Mouse (Mus musculus): ENCODE data around the gene Camsap1. TPM values are rescaled to one million over a fixed set of nuclear protein-coding genes. Genes with fewer than 3 reads are reported as not detected.

Camsap1 gene
- polyA plus RNA-seq, 1 experiment = 12.1 TPM

DNA sequence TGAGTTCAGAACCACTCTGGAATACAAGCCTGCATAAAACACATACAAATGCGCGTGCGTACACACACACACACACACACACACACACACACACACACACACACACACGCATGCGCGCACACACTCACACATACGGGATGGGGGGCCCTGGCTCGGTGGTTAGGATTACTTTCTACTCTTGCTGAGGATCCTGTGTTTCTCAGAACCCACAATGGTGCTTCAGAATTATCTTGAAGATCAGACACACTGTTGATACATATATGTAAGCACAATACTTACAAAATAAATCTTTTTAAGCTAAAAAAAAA lies 39.1 kb upstream of the Camsap1 start:
- peak overlapping the region; percentile 75 for H3K4me3 ChIP-seq
- TF ChIP-seq TCF12 (IDR thresholded peaks at IDR 0.05; ENCODE audit: insufficient read depth, poor library complexity, severe bottlenecking) (no peak), MYOD1 (IDR thresholded peaks at IDR 0.05; ENCODE audit: control insufficient read depth in 1 of 3, insufficient read length in 2 of 3, low read depth in 2 of 3) (no peak), POLR2A (IDR thresholded peaks at IDR 0.05; ENCODE audit: insufficient read length, low read depth) (no peak), REST (IDR thresholded peaks at IDR 0.05; ENCODE audit: insufficient read depth, insufficient read length) (no peak), USF1 (IDR thresholded peaks at IDR 0.05; ENCODE audit: low read depth) (no peak), MYOG (IDR thresholded peaks at IDR 0.05; ENCODE audit: control insufficient read depth in 1 of 3, insufficient read depth in 1 of 3, insufficient read length in 2 of 3, low read depth in 2 of 3) (no peak), SRF (IDR thresholded peaks at IDR 0.05; ENCODE audit: control insufficient read depth, insufficient read length, low read depth) (no peak), TCF3 (IDR thresholded peaks at IDR 0.05; ENCODE audit: insufficient read length, low read depth) (no peak), MAX (IDR thresholded peaks at IDR 0.05; ENCODE audit: low read depth) (no peak), POLR2AphosphoS2 (IDR thresholded peaks at IDR 0.05; ENCODE audit: insufficient read length, low read depth) (no peak), CEBPB (IDR thresholded peaks at IDR 0.05; ENCODE audit: insufficient read depth, poor library complexity, severe bottlenecking) (no peak)

DNA sequence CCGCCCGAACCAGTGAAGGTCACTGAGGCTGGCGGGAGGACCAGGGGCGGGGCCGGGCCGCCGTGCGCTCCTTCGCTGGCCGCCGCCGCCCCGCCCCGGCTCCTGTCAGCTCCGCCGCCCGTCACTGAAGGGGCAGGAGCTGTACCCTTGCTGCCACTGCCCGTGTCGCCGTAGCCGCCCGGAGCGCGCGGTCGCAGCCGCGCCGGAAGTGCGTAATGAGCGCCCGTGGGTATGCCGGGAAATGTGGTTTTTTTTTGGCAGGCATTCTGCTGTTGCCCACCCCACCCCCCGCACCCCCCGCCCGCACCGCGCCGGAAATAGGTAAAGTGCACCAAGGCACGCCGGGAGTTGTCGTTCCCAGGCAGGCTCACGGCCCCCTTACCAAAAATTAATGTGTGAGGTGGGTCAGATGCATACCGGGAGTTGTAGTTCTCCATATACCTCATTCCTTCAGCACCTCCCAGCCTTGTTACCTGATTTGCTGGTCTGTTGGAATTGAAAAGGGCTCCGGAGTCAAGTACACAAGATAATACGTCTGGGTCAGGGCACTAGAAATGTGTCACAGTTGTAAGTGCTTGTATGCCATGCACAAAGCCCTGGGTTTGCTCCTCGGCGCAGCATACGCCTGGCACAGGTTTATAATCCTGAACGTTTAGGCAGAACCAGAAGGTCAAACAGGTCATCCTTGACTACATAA lies 38.6 kb upstream of the Camsap1 start, which contains the start of gene Ubac1:
Gene Ubac1 (minus strand): TSS at position 187 of the 697 bp plus-strand sequence.
- Histone ChIP-seq H3K27me3 (ENCODE audit: control insufficient read depth, insufficient read depth, insufficient read length) (peaks cover 10% of the 10 kb centered on the region), H3K4me2 (ENCODE audit: low read depth) (peak within 1 kb of the TSS; percentile 85)

More for the DNA sequence above, 39.1 kb upstream of the Camsap1 start:
- Histone ChIP-seq H3ac (ENCODE audit: control insufficient read depth, insufficient read length) (no peak overlapping the region), H3K36me3 (ENCODE audit: control insufficient read depth, insufficient read depth) (no peaks in the 10 kb centered on the region), H3K27me3 (ENCODE audit: control insufficient read depth, insufficient read depth, insufficient read length) (peaks cover 13% of the 10 kb centered on the region), H3K4me2 (ENCODE audit: low read depth) (peak overlapping the region; percentile 76), H3K79me2 (ENCODE audit: control insufficient read depth, insufficient read depth) (peaks cover 33% of the 10 kb centered on the region)

DNA sequence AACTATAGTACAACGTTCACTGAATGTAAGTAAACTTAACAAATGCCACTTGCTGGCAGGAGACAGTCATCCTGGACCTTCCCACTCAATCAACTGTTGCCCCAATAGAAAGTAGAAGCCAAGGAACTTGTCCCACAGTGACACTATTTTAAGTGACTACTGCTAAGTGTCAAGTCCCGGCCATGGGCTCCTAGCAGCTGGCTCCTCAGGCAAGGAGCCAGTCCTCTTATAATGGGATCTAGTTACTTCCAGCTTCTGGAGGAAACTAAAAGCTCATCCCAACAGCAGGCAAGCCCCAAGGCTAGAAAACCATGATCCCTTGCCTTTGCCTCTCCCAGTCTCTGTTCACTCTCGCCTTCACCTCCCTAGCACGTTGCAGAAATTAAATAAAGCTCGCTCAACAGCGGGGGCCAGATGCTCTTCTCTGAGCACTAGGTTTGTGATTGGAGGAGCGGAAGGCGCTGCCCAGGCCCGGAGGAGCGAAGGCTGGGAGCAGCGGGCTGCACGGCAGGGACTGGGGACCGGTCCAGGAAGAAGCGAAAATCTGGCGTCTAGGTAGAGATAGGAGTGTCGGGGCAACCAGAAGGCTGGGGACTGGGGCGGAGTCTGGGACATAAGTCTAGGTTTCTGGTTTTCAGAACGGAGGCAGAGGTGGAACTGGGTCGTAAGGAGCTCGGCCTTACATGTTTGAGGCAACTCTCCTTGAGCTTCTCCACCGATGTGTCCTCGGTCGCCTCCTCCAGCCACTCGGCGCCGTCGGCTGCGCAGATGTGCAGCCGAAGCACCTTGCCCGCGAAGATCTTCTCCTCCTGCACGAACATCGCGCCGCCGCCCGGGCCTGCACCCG lies 37.9 kb upstream of the Camsap1 start:
- Histone ChIP-seq H3K27me3 (ENCODE audit: control insufficient read depth, insufficient read depth, insufficient read length) (peaks cover 2% of the 10 kb centered on the region), H3ac (ENCODE audit: control insufficient read depth, insufficient read length) (peak overlapping the region; percentile 25), H3K79me2 (ENCODE audit: control insufficient read depth, insufficient read depth) (peaks cover 45% of the 10 kb centered on the region), H3K4me2 (ENCODE audit: low read depth) (peak overlapping the region; percentile 85), H3K36me3 (ENCODE audit: control insufficient read depth, insufficient read depth) (no peaks in the 10 kb centered on the region), H3K4me3 (peak overlapping the region; percentile 75)
- TF ChIP-seq MYOG (IDR thresholded peaks at IDR 0.05; ENCODE audit: control insufficient read depth in 1 of 3, insufficient read depth in 1 of 3, insufficient read length in 2 of 3, low read depth in 2 of 3) = peak in 2 of 3 experiments; percentile 33 to 67
- TF ChIP-seq REST (IDR thresholded peaks at IDR 0.05; ENCODE audit: insufficient read depth, insufficient read length) = no peak
- no peak for TF ChIP-seq SRF (IDR thresholded peaks at IDR 0.05; ENCODE audit: control insufficient read depth, insufficient read length, low read depth)
- no peak for TF ChIP-seq CEBPB (IDR thresholded peaks at IDR 0.05; ENCODE audit: insufficient read depth, poor library complexity, severe bottlenecking)
- peak; percentile 2 to 51 (median 36) for TF ChIP-seq MYOD1 (IDR thresholded peaks at IDR 0.05; ENCODE audit: control insufficient read depth in 1 of 3, insufficient read length in 2 of 3, low read depth in 2 of 3)
- TF ChIP-seq POLR2A (IDR thresholded peaks at IDR 0.05; ENCODE audit: insufficient read length, low read depth) = no peak
- TF ChIP-seq POLR2AphosphoS2 (IDR thresholded peaks at IDR 0.05; ENCODE audit: insufficient read length, low read depth) = no peak
- TF ChIP-seq TCF3 (IDR thresholded peaks at IDR 0.05; ENCODE audit: insufficient read length, low read depth) = no peak

More for the DNA sequence above, 38.6 kb upstream of the Camsap1 start, which contains the start of gene Ubac1:
- peak; percentile 75 for TF ChIP-seq POLR2A (IDR thresholded peaks at IDR 0.05; ENCODE audit: insufficient read length, low read depth)
- TF ChIP-seq MYOG (IDR thresholded peaks at IDR 0.05; ENCODE audit: control insufficient read depth in 1 of 3, insufficient read depth in 1 of 3, insufficient read length in 2 of 3, low read depth in 2 of 3) = no peak
- TF ChIP-seq REST (IDR thresholded peaks at IDR 0.05; ENCODE audit: insufficient read depth, insufficient read length) = no peak
- no peak for TF ChIP-seq TCF12 (IDR thresholded peaks at IDR 0.05; ENCODE audit: insufficient read depth, poor library complexity, severe bottlenecking)
- no peak for TF ChIP-seq USF1 (IDR thresholded peaks at IDR 0.05; ENCODE audit: low read depth)
- TF ChIP-seq MAX (IDR thresholded peaks at IDR 0.05; ENCODE audit: low read depth) = no peak
- TF ChIP-seq MYOD1 (IDR thresholded peaks at IDR 0.05; ENCODE audit: control insufficient read depth in 1 of 3, insufficient read length in 2 of 3, low read depth in 2 of 3) = peak in 1 of 3 experiments; percentile 31
- no peak for TF ChIP-seq CEBPB (IDR thresholded peaks at IDR 0.05; ENCODE audit: insufficient read depth, poor library complexity, severe bottlenecking)
- TF ChIP-seq E2F4 (IDR thresholded peaks at IDR 0.05; ENCODE audit: insufficient read depth) = no peak
- no peak for TF ChIP-seq TCF3 (IDR thresholded peaks at IDR 0.05; ENCODE audit: insufficient read length, low read depth)
- TF ChIP-seq POLR2AphosphoS2 (IDR thresholded peaks at IDR 0.05; ENCODE audit: insufficient read length, low read depth) = peak; percentile 73
- TF ChIP-seq SRF (IDR thresholded peaks at IDR 0.05; ENCODE audit: control insufficient read depth, insufficient read length, low read depth) = no peak
- H3K36me3 ChIP-seq (ENCODE audit: control insufficient read depth, insufficient read depth) = no peaks in the 10 kb centered on the region
- H3ac ChIP-seq (ENCODE audit: control insufficient read depth, insufficient read length) = peak within 1 kb of the TSS; percentile 25
- H3K79me2 ChIP-seq (ENCODE audit: control insufficient read depth, insufficient read depth) = peaks cover 38% of the 10 kb centered on the region
- peak within 1 kb of the TSS; percentile 75 for H3K4me3 ChIP-seq

DNA sequence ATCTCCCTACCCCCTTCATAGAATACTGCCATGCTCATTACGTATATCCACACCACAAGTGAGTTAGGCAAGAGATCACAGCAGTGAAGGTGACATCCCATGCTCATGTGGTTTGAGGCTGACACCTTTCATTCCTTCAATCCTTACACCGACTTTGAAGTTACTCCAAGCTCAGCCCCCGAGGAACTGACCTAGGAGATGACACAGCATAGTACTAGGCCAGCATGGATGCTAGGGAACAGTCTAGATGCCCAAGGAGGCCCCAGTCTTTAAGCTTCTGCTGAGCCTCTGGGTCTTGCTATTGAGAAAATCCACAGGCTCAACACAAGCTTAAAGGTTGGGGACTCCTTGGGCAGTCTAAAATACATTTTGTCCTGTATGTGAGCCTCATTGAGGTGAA lies 36.8 kb upstream of the Camsap1 start:
- Histone ChIP-seq H3K36me3 (ENCODE audit: control insufficient read depth, insufficient read depth) (no peaks in the 10 kb centered on the region), H3K4me2 (ENCODE audit: low read depth) (peak overlapping the region; percentile 85), H3ac (ENCODE audit: control insufficient read depth, insufficient read length) (no peak overlapping the region), H3K4me3 (peak overlapping the region; percentile 75), H3K27me3 (ENCODE audit: control insufficient read depth, insufficient read depth, insufficient read length) (no peaks in the 10 kb centered on the region), H3K79me2 (ENCODE audit: control insufficient read depth, insufficient read depth) (peaks cover 45% of the 10 kb centered on the region)
- no peak for TF ChIP-seq TCF12 (IDR thresholded peaks at IDR 0.05; ENCODE audit: insufficient read depth, poor library complexity, severe bottlenecking)
- no peak for TF ChIP-seq MYOG (IDR thresholded peaks at IDR 0.05; ENCODE audit: control insufficient read depth in 1 of 3, insufficient read depth in 1 of 3, insufficient read length in 2 of 3, low read depth in 2 of 3)
- no peak for TF ChIP-seq E2F4 (IDR thresholded peaks at IDR 0.05; ENCODE audit: insufficient read depth)
- no peak for TF ChIP-seq POLR2A (IDR thresholded peaks at IDR 0.05; ENCODE audit: insufficient read length, low read depth)
- TF ChIP-seq REST (IDR thresholded peaks at IDR 0.05; ENCODE audit: insufficient read depth, insufficient read length) = no peak
- TF ChIP-seq TCF3 (IDR thresholded peaks at IDR 0.05; ENCODE audit: insufficient read length, low read depth) = no peak
- TF ChIP-seq SRF (IDR thresholded peaks at IDR 0.05; ENCODE audit: control insufficient read depth, insufficient read length, low read depth) = no peak
- TF ChIP-seq MAX (IDR thresholded peaks at IDR 0.05; ENCODE audit: low read depth) = no peak
- no peak for TF ChIP-seq POLR2AphosphoS2 (IDR thresholded peaks at IDR 0.05; ENCODE audit: insufficient read length, low read depth)
- TF ChIP-seq CEBPB (IDR thresholded peaks at IDR 0.05; ENCODE audit: insufficient read depth, poor library complexity, severe bottlenecking) = no peak
- TF ChIP-seq MYOD1 (IDR thresholded peaks at IDR 0.05; ENCODE audit: control insufficient read depth in 1 of 3, insufficient read length in 2 of 3, low read depth in 2 of 3) = no peak
- no peak for TF ChIP-seq USF1 (IDR thresholded peaks at IDR 0.05; ENCODE audit: low read depth)
